Mouse (Mus musculus) kidney, adult 2 months (tissue): ENCODE data around the gene Prtn3.

Source experiments
- CTCF ChIP-seq: fragments of 200-500 bp; conservative IDR thresholded peaks from 2 replicates; pipeline ENCODE4 v1.5.1; 2011; ENCODE audit warnings: low read depth, mild to moderate bottlenecking, control low read depth, low read length, moderate library complexity, mixed read lengths; ENCODE audit not compliant: insufficient read depth, insufficient read length
- POLR2A ChIP-seq: fragments of 200-500 bp; IDR thresholded peaks from one replicate; pipeline ENCODE4 v1.6.1; 2011; ENCODE audit warnings: low read depth, low read length, control low read depth

GRCm38 (mm10) chr10:79832026-79832785 is 42.1 kb upstream of the Prtn3 start:
- TF ChIP-seq CTCF (no peak), POLR2A (no peak)
